Mouse (Mus musculus): ENCODE measurements around the gene Dnttip2. TPM values are rescaled to one million over a fixed set of nuclear protein-coding genes. Genes with fewer than 3 reads are reported as not detected.

Gene Dnttip2
- polyA plus RNA-seq, 1 experiment: 24.3 TPM

GRCm38 (mm10) chr3:122317339-122317738 lies 43.2 kb downstream of the Dnttip2 start:
- Histone ChIP-seq H3K4me1 (ENCODE audit: control insufficient read depth, insufficient read depth, low read length) (no peaks in the 10 kb centered on the region), H3K27ac (ENCODE audit: insufficient read depth, low read length) (no peak overlapping the region), H3K27me3 (ENCODE audit: control insufficient read depth, insufficient read depth, low read length) (0 out of 2 replicates have a peak, but pooled peaks cover 1% of the 10 kb centered on the region), H3K4me3 (replicated peaks; ENCODE audit: insufficient read depth, low read depth, low read length) (no peak overlapping the region)
- WGBS: 94% methylated on average over 6 of the region's 6 CpGs
- DNase-seq: no peak
- TF ChIP-seq CTCF (IDR thresholded peaks at IDR 0.05; ENCODE audit: borderline replicate concordance, insufficient read depth, low read depth, low read length): no peak
- no peak for TF ChIP-seq POLR2A (IDR thresholded peaks at IDR 0.05; ENCODE audit: borderline replicate concordance, insufficient read depth, low read length)

GRCm38 (mm10) chr3:122322226-122322625 lies 48.0 kb downstream of the Dnttip2 start:
- Histone ChIP-seq H3K4me3 (replicated peaks; ENCODE audit: insufficient read depth, low read depth, low read length) (no peak overlapping the region), H3K4me1 (ENCODE audit: control insufficient read depth, insufficient read depth, low read length) (no peaks in the 10 kb centered on the region), H3K27me3 (ENCODE audit: control insufficient read depth, insufficient read depth, low read length) (no peaks in the 10 kb centered on the region), H3K27ac (ENCODE audit: insufficient read depth, low read length) (no peak overlapping the region)
- TF ChIP-seq CTCF (IDR thresholded peaks at IDR 0.05; ENCODE audit: borderline replicate concordance, insufficient read depth, low read depth, low read length) (no peak), POLR2A (IDR thresholded peaks at IDR 0.05; ENCODE audit: borderline replicate concordance, insufficient read depth, low read length) (no peak)
- WGBS: 81% methylated on average over 9 of the region's 9 CpGs
- no peak for DNase-seq

DNA sequence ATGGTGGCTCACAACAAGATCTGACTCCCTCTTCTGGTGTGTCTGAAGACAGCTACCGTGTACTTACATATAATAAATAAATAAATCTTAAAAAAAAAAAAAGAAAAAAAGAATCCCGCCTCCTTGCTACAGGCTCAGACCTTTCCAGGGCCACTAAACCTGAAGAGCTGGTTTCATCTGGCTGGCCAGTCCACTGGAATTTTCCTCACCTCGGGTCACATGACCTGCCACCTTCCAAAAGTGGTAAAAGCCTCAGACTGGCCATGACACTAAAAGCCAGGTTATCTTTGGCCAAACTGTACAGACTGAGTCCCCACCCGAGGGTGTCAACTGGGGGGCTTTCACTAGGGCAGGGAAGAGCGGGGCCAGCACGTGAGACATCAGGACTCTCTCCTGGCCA lies 49.7 kb downstream of the Dnttip2 start:
- 93% methylated on average over 6 of the region's 6 CpGs for WGBS
- Histone ChIP-seq H3K27me3 (ENCODE audit: control insufficient read depth, insufficient read depth, low read length) (no peaks in the 10 kb centered on the region), H3K4me3 (replicated peaks; ENCODE audit: insufficient read depth, low read depth, low read length) (no peak overlapping the region), H3K27ac (ENCODE audit: insufficient read depth, low read length) (no peak overlapping the region), H3K4me1 (ENCODE audit: control insufficient read depth, insufficient read depth, low read length) (no peaks in the 10 kb centered on the region)
- TF ChIP-seq CTCF (IDR thresholded peaks at IDR 0.05; ENCODE audit: borderline replicate concordance, insufficient read depth, low read depth, low read length) (no peak), POLR2A (IDR thresholded peaks at IDR 0.05; ENCODE audit: borderline replicate concordance, insufficient read depth, low read length) (no peak)
- DNase-seq: no peak

DNA sequence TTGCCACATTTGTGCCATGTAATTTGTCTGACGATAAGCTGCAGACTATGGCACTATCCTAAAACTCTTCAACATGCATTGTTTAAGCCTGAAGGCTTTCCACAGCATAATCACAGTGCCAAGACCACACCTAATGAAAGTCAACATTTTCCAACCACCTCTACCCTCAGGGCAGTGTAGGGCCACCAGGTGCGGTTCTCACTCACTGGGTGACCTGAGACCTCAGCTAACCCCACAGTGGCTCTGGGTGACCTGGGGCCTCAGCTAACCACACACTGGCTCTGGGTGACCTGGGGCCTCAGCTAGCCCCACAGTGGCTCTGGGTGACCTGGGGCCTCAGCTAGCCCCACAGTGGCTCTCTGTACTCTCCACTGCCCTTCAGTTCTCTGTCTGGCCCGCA lies 50.3 kb downstream of the Dnttip2 start:
- TF ChIP-seq CTCF (IDR thresholded peaks at IDR 0.05; ENCODE audit: borderline replicate concordance, insufficient read depth, low read depth, low read length) (no peak), POLR2A (IDR thresholded peaks at IDR 0.05; ENCODE audit: borderline replicate concordance, insufficient read depth, low read length) (no peak)
- no peaks in the 10 kb centered on the region for H3K4me1 ChIP-seq (ENCODE audit: control insufficient read depth, insufficient read depth, low read length)
- 96% methylated on average over 3 of the region's 3 CpGs for WGBS

DNA sequence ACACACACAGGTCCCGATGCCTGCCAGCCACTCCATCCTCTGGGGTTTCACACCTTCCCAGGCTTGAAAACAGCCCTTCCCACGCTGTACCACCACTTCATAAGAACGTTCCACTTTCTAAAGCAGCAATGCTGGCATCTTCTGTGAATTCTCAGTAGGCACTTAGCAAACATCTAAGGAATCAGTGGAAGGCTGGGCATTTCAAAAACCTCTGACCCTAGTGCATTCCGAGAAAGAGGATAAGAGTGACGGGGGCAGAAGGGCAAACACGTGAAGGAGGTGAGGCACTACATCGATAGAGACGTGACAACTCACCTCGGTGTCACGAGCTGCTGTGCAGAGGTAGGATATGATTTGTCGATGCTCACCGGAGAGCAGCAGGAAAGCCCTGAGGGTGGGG lies 56.3 kb downstream of the Dnttip2 start:
- TF ChIP-seq POLR2A (IDR thresholded peaks at IDR 0.05; ENCODE audit: borderline replicate concordance, insufficient read depth, low read length) (no peak), CTCF (IDR thresholded peaks at IDR 0.05; ENCODE audit: borderline replicate concordance, insufficient read depth, low read depth, low read length) (no peak)
- Histone ChIP-seq H3K4me3 (replicated peaks; ENCODE audit: insufficient read depth, low read depth, low read length) (no peak overlapping the region), H3K4me1 (ENCODE audit: control insufficient read depth, insufficient read depth, low read length) (no peaks in the 10 kb centered on the region), H3K27ac (ENCODE audit: insufficient read depth, low read length) (no peak overlapping the region), H3K27me3 (ENCODE audit: control insufficient read depth, insufficient read depth, low read length) (no peaks in the 10 kb centered on the region)
- no peak for DNase-seq
- 85% methylated on average over 12 of the region's 12 CpGs for WGBS

More for the DNA sequence above, 50.3 kb downstream of the Dnttip2 start:
- DNase-seq: no peak
- Histone ChIP-seq H3K27ac (ENCODE audit: insufficient read depth, low read length) (no peak overlapping the region), H3K4me3 (replicated peaks; ENCODE audit: insufficient read depth, low read depth, low read length) (no peak overlapping the region), H3K27me3 (ENCODE audit: control insufficient read depth, insufficient read depth, low read length) (no peaks in the 10 kb centered on the region)

- DNase-seq: no peak
- no peak for TF ChIP-seq CTCF (IDR thresholded peaks at IDR 0.05; ENCODE audit: borderline replicate concordance, insufficient read depth, low read depth, low read length)
- TF ChIP-seq POLR2A (IDR thresholded peaks at IDR 0.05; ENCODE audit: borderline replicate concordance, insufficient read depth, low read length): no peak
- Histone ChIP-seq H3K27ac (ENCODE audit: insufficient read depth, low read length) (no peak overlapping the region), H3K27me3 (ENCODE audit: control insufficient read depth, insufficient read depth, low read length) (no peaks in the 10 kb centered on the region), H3K4me3 (replicated peaks; ENCODE audit: insufficient read depth, low read depth, low read length) (no peak overlapping the region), H3K4me1 (ENCODE audit: control insufficient read depth, insufficient read depth, low read length) (no peaks in the 10 kb centered on the region)
- WGBS: 47% methylated on average over 4 of the region's 4 CpGs
Measured at GRCm38 (mm10) chr3:122333493-122333892, 59.3 kb downstream of the Dnttip2 start.

- Histone ChIP-seq H3K27me3 (ENCODE audit: control insufficient read depth, insufficient read depth, low read length) (no peaks in the 10 kb centered on the region), H3K4me1 (ENCODE audit: control insufficient read depth, insufficient read depth, low read length) (no peaks in the 10 kb centered on the region), H3K4me3 (replicated peaks; ENCODE audit: insufficient read depth, low read depth, low read length) (no peak overlapping the region), H3K27ac (ENCODE audit: insufficient read depth, low read length) (no peak overlapping the region)
- no peak for DNase-seq
- no peak for TF ChIP-seq POLR2A (IDR thresholded peaks at IDR 0.05; ENCODE audit: borderline replicate concordance, insufficient read depth, low read length)
- TF ChIP-seq CTCF (IDR thresholded peaks at IDR 0.05; ENCODE audit: borderline replicate concordance, insufficient read depth, low read depth, low read length): no peak
- 44% methylated on average over 7 of the region's 7 CpGs for WGBS
Measured at GRCm38 (mm10) chr3:122333902-122334301, 59.7 kb downstream of the Dnttip2 start.

DNA sequence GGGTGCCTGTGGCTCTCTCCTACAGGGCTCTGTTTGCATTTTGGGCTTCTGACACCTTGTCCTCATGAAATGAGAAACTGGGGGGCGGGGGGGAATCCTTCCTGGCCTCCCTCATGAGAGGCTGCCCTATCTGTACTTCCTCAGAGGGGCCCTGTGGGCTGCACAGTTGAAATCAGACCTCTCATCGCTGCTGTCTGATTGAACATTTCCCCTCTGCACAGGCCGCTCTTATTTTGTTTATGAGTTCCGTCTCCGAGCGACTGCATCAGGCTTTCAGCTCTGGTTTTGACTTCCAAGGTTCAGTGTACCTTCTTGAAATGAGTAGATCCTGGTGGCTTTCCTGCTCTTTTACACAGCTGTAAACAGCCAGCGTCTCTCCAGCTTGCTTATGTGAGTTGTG lies 60.2 kb downstream of the Dnttip2 start:
- H3K4me3 ChIP-seq (replicated peaks; ENCODE audit: insufficient read depth, low read depth, low read length): no peak overlapping the region
- DNase-seq: no peak
- no peaks in the 10 kb centered on the region for H3K27me3 ChIP-seq (ENCODE audit: control insufficient read depth, insufficient read depth, low read length)
- no peak for TF ChIP-seq CTCF (IDR thresholded peaks at IDR 0.05; ENCODE audit: borderline replicate concordance, insufficient read depth, low read depth, low read length)
- no peak for TF ChIP-seq POLR2A (IDR thresholded peaks at IDR 0.05; ENCODE audit: borderline replicate concordance, insufficient read depth, low read length)
- no peaks in the 10 kb centered on the region for H3K4me1 ChIP-seq (ENCODE audit: control insufficient read depth, insufficient read depth, low read length)
- 89% methylated on average over 7 of the region's 7 CpGs for WGBS
- no peak overlapping the region for H3K27ac ChIP-seq (ENCODE audit: insufficient read depth, low read length)

Other genes with a start within 250 kb of the Dnttip2 start
- 2.3 and 5.0 TPM in 2 replicates for gene Abca4, start 229.9 kb upstream of the Dnttip2 start, polyA plus RNA-seq (2012; rRNA removed)
- gene Gclm, start 28.8 kb upstream of the Dnttip2 start, polyA plus RNA-seq (2012; rRNA removed): 75.4 and 78.6 TPM in 2 replicates
- gene Bcar3, start 19.7 kb downstream of the Dnttip2 start, polyA plus RNA-seq (2012; rRNA removed): 17.2 and 19.5 TPM in 2 replicates

All from cerebellum, adult 2 months (tissue).